Mouse (Mus musculus) heart, adult 2 months (tissue): ENCODE data around the gene Tmem50b.

Source experiments
- CTCF ChIP-seq: fragments of 200-600 bp; IDR thresholded peaks from 2 replicates; pipeline ENCODE4 v1.8.1; 2022; ENCODE audit warnings: antibody characterized with exemption, mild to moderate bottlenecking, moderate library complexity
- POLR2A ChIP-seq: fragments of 200-500 bp; IDR thresholded peaks from 2 replicates; pipeline ENCODE4 v1.6.1; 2011; ENCODE audit warnings: mild to moderate bottlenecking, low read depth, low read length, control low read depth; ENCODE audit not compliant: insufficient read depth

DNA sequence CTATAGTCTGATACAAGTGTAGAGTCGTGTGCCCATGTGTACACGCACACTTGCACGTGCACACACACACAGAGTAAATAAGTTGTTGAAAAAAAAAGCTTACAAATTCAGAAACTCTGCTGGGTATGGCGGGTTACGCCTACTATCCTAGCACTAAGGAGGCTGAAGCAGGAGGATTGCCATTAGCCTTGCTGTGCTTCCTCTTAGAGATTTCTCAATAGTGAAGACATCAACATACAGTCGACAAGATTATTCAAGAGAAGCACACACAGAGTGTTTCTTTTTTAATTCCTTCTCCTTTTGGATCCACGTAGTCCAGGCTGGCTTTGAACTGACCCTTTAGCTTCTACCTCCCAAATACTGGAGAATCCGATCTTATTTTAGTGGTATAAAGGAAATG, 42.6 kb upstream of the Tmem50b start:
- TF ChIP-seq CTCF (no peak), POLR2A (no peak)
